Mouse (Mus musculus) bone marrow macrophage, adult 2 months (primary cell): ENCODE measurements around the gene H6pd.

Experiments
- CTCF ChIP-seq: IDR thresholded peaks from 2 replicates; pipeline ENCODE4 v1.5.1; 2012; ENCODE audit warnings: low read depth, mild to moderate bottlenecking, low read length, moderate library complexity
- POLR2A ChIP-seq: IDR thresholded peaks from 2 replicates; pipeline ENCODE4 v1.6.1; 2012; ENCODE audit warnings: mild to moderate bottlenecking, low read depth, low read length, borderline replicate concordance

- no peak for TF ChIP-seq CTCF
- no peak for TF ChIP-seq POLR2A
These were observed 5.2 kb downstream of the H6pd start for GRCm38 (mm10) chr4:150003641-150004040.
